Mouse (Mus musculus): Measurements from ENCODE around the gene Peg12. TPM values are rescaled to one million over a fixed set of nuclear protein-coding genes. Genes with fewer than 3 reads are reported as not detected.
A peak's percentile ranks its signal among the peaks of the same experiment; 100 is the strongest.

Peg12 gene
- total and polyA plus RNA-seq, 2 experiments, result 0.11 to 0.28 TPM

DNA sequence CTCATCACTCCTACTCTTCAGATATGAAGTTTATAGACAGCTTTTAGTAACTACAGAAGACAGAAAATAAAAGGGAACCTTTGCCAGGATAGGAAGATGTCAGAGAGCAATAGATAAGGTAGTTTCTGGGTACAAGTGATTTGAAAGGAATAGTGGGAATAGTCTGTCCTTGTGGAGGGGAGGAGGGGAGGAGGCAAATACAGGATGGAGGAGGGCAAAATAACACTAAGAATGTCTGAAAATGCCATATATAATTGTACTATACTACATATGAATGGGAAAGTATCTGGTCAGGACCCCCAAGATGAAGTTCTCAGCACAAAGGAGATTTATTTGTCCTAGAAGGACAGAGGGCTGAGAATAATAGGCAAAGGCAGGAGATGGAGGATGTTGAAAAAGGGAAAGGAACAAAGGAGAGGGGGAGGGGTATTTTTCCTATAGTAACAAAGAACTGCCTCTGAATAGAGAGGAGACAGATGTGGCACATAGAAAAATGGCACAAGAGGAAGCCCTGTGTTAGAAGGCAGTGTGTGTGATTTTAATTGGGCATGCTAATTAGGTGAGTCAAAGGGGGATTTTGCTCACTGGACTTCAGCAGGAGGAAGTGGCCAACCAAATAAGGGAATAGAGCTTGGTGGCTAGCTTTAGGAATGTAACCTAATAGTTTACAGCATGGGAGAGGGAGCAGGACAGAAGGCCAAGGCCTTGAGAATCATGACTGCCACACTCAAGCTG, 18.7 kb downstream of the Peg12 start:
- Histone ChIP-seq H3K4me3 (ENCODE audit: insufficient read depth, low read depth, low read length) (no peak overlapping the region), H3K36me3 (ENCODE audit: control insufficient read depth, insufficient read depth, low read length) (no peaks in the 10 kb centered on the region), H3K27me3 (ENCODE audit: control insufficient read depth, insufficient read depth, low read length) (no peaks in the 10 kb centered on the region), H3K9ac (ENCODE audit: low read depth, low read length) (no peak overlapping the region), H3K79me2 (ENCODE audit: control insufficient read depth, insufficient read depth, low read length) (no peaks in the 10 kb centered on the region), H3K4me1 (ENCODE audit: control insufficient read depth, insufficient read depth, low read length) (no peaks in the 10 kb centered on the region), H3K27ac (replicated peaks; ENCODE audit: insufficient read depth, low read depth, low read length) (no peak overlapping the region)
- no peak for DNase-seq (ENCODE audit: extremely low read depth, low read depth, low spot score)
- TF ChIP-seq POLR2A (IDR thresholded peaks at IDR 0.05; ENCODE audit: extremely low read depth, insufficient read depth, low read length), result no peak
- TF ChIP-seq CTCF (IDR thresholded peaks at IDR 0.05; ENCODE audit: low read depth, low read length), result no peak

DNA sequence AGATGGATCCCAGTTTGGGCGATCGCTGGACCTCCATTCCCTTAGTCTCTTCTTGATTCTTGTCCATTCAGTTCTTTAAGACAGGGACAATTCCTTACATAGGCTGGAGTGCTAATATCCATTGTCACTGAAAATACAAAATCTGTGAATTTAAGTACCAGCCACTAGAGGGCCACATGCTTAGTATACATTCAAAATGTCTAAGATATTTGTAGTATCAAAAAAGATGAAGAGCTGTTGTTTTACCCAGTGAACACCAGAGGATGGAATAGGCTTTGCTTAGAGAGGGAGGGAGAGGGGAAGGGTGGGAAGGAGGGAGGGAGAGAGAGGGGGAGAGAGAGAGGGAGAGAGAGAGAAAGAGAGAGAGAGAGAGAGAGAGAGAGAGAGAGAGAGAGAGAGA, 27.9 kb downstream of the Peg12 start:
- H3K36me3 ChIP-seq (ENCODE audit: control insufficient read depth, insufficient read depth, low read length), result no peaks in the 10 kb centered on the region
- no peak overlapping the region for H3K9ac ChIP-seq (ENCODE audit: low read depth, low read length)
- no peaks in the 10 kb centered on the region for H3K27me3 ChIP-seq (ENCODE audit: control insufficient read depth, insufficient read depth, low read length)
- H3K79me2 ChIP-seq (ENCODE audit: control insufficient read depth, insufficient read depth, low read length), result no peaks in the 10 kb centered on the region
- no peak overlapping the region for H3K27ac ChIP-seq (replicated peaks; ENCODE audit: insufficient read depth, low read depth, low read length)
- no peak for DNase-seq (ENCODE audit: extremely low read depth, low read depth, low spot score)
- no peaks in the 10 kb centered on the region for H3K4me1 ChIP-seq (ENCODE audit: control insufficient read depth, insufficient read depth, low read length)
- no peak overlapping the region for H3K4me3 ChIP-seq (ENCODE audit: insufficient read depth, low read depth, low read length)
- 42% methylated on average over 2 of the region's 2 CpGs for WGBS
- TF ChIP-seq POLR2A (IDR thresholded peaks at IDR 0.05; ENCODE audit: extremely low read depth, insufficient read depth, low read length), result no peak
- TF ChIP-seq CTCF (IDR thresholded peaks at IDR 0.05; ENCODE audit: low read depth, low read length), result peak; percentile 20; the same call in 1 of the 2 replicates

DNA sequence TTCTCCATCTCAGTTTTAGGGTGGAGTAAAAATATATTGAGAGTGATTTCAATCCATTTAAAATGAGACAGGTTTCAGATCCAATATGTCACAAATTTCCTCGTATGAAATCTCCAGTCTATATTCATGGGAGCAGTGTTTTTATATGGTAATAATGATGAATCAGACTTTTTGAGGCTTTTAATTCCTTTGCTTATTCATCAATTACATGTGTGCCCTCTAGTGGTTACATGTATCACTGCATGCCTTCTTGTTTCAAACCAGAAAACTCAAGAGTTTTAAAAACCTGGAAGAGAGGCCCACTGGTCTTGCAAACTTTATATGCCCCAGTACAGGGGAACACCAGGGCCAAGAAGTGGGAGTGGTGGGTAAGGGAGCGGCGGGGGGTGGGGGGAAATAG, 31.1 kb downstream of the Peg12 start:
- Histone ChIP-seq H3K36me3 (ENCODE audit: control insufficient read depth, insufficient read depth, low read length) (no peaks in the 10 kb centered on the region), H3K4me1 (ENCODE audit: control insufficient read depth, insufficient read depth, low read length) (no peaks in the 10 kb centered on the region), H3K27ac (replicated peaks; ENCODE audit: insufficient read depth, low read depth, low read length) (no peak overlapping the region), H3K4me3 (ENCODE audit: insufficient read depth, low read depth, low read length) (no peak overlapping the region), H3K79me2 (ENCODE audit: control insufficient read depth, insufficient read depth, low read length) (no peaks in the 10 kb centered on the region), H3K9ac (ENCODE audit: low read depth, low read length) (no peak overlapping the region), H3K27me3 (ENCODE audit: control insufficient read depth, insufficient read depth, low read length) (no peaks in the 10 kb centered on the region)
- TF ChIP-seq POLR2A (IDR thresholded peaks at IDR 0.05; ENCODE audit: extremely low read depth, insufficient read depth, low read length) (no peak), CTCF (IDR thresholded peaks at IDR 0.05; ENCODE audit: low read depth, low read length) (no peak)
- peak; percentile 29 for DNase-seq (ENCODE audit: extremely low read depth, low read depth, low spot score)
- WGBS, result 24% methylated on average over 3 of the region's 3 CpGs

DNA sequence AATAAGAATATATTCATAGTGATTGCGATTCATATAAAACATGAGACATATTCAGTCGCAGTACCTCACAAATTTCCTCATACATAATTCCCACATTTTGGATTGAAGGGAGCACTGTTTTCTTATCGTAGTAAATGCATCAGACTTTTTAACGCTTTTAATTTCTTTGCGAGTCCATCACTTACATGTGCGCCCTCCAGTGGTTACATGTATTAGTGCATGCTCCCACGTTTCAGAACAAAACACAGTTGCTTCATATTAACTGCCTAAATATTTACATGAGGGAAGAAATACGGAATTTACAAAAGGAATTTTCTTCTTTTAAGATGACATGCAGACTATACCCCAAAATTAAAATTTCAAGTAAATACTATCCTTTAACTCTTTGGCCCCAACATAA, 36.0 kb downstream of the Peg12 start:
- no peak overlapping the region for H3K27ac ChIP-seq (replicated peaks; ENCODE audit: insufficient read depth, low read depth, low read length)
- 23% methylated on average over 8 of the region's 8 CpGs for WGBS
- no peaks in the 10 kb centered on the region for H3K79me2 ChIP-seq (ENCODE audit: control insufficient read depth, insufficient read depth, low read length)
- DNase-seq (ENCODE audit: extremely low read depth, low read depth, low spot score), result peak; percentile 27
- no peak overlapping the region for H3K4me3 ChIP-seq (ENCODE audit: insufficient read depth, low read depth, low read length)
- H3K27me3 ChIP-seq (ENCODE audit: control insufficient read depth, insufficient read depth, low read length), result no peaks in the 10 kb centered on the region
- TF ChIP-seq POLR2A (IDR thresholded peaks at IDR 0.05; ENCODE audit: extremely low read depth, insufficient read depth, low read length) (no peak), CTCF (IDR thresholded peaks at IDR 0.05; ENCODE audit: low read depth, low read length) (peak; percentile 15; the same call in 1 of the 2 replicates)
- H3K36me3 ChIP-seq (ENCODE audit: control insufficient read depth, insufficient read depth, low read length), result no peaks in the 10 kb centered on the region
- H3K4me1 ChIP-seq (ENCODE audit: control insufficient read depth, insufficient read depth, low read length), result no peaks in the 10 kb centered on the region
- H3K9ac ChIP-seq (ENCODE audit: low read depth, low read length), result no peak overlapping the region

DNA sequence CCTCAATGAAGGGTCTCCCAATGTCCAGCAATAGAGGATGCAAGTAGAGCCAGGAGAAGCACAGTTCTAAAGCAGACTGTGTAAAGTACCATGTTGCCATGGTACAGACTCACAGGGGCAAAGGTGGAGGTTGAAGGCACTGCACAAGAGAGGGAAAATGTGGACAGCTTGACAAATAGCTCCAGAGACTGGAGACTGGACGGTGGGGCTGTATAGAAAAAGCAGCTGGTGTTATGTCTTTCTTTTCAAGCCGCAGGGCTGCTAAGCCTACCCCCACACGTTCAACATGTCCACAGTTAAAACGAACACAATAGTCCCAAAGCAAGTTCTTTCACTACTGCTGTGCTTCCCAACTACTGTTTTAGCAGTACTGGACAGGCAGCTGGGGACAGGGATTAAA, 41.1 kb downstream of the Peg12 start:
- no peaks in the 10 kb centered on the region for H3K4me1 ChIP-seq (ENCODE audit: control insufficient read depth, insufficient read depth, low read length)
- WGBS, result 64% methylated on average over 4 of the region's 4 CpGs
- no peak overlapping the region for H3K4me3 ChIP-seq (ENCODE audit: insufficient read depth, low read depth, low read length)
- no peak overlapping the region for H3K9ac ChIP-seq (ENCODE audit: low read depth, low read length)
- peaks cover 3% of the 10 kb centered on the region; the same call in 1 of the 2 replicates for H3K27me3 ChIP-seq (ENCODE audit: control insufficient read depth, insufficient read depth, low read length)
- TF ChIP-seq POLR2A (IDR thresholded peaks at IDR 0.05; ENCODE audit: extremely low read depth, insufficient read depth, low read length) (no peak), CTCF (IDR thresholded peaks at IDR 0.05; ENCODE audit: low read depth, low read length) (no peak)
- H3K79me2 ChIP-seq (ENCODE audit: control insufficient read depth, insufficient read depth, low read length), result no peaks in the 10 kb centered on the region
- no peak overlapping the region for H3K27ac ChIP-seq (replicated peaks; ENCODE audit: insufficient read depth, low read depth, low read length)
- H3K36me3 ChIP-seq (ENCODE audit: control insufficient read depth, insufficient read depth, low read length), result no peaks in the 10 kb centered on the region
- DNase-seq (ENCODE audit: extremely low read depth, low read depth, low spot score), result no peak

DNA sequence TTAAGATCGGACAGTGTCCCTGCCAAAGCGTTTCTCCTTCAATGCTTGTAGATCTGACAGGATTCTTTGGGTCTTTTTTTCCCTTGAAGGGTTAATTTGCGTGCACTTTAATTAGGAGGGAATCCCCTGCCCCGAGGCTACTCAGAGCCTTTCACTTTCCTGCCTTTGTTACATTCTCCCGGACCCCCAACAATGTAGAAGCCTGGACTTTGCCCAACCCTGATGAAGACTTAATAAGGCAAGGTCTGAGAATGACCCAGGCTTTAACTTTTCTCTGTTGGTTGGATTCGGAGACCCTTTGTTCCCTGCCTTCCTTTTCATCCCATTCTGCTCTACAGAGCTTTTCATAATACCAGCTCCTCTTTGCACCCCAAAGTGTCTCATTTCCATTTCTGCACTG, 43.7 kb downstream of the Peg12 start:
- Histone ChIP-seq H3K9ac (ENCODE audit: low read depth, low read length) (no peak overlapping the region), H3K27me3 (ENCODE audit: control insufficient read depth, insufficient read depth, low read length) (peaks cover 3% of the 10 kb centered on the region; the same call in 1 of the 2 replicates), H3K36me3 (ENCODE audit: control insufficient read depth, insufficient read depth, low read length) (no peaks in the 10 kb centered on the region), H3K4me1 (ENCODE audit: control insufficient read depth, insufficient read depth, low read length) (no peaks in the 10 kb centered on the region), H3K4me3 (ENCODE audit: insufficient read depth, low read depth, low read length) (no peak overlapping the region), H3K27ac (replicated peaks; ENCODE audit: insufficient read depth, low read depth, low read length) (no peak overlapping the region), H3K79me2 (ENCODE audit: control insufficient read depth, insufficient read depth, low read length) (no peaks in the 10 kb centered on the region)
- TF ChIP-seq POLR2A (IDR thresholded peaks at IDR 0.05; ENCODE audit: extremely low read depth, insufficient read depth, low read length), result no peak
- TF ChIP-seq CTCF (IDR thresholded peaks at IDR 0.05; ENCODE audit: low read depth, low read length), result no peak
- DNase-seq (ENCODE audit: extremely low read depth, low read depth, low spot score), result no peak
- WGBS, result 86% methylated on average over 6 of the region's 6 CpGs

All from liver, adult 2 months (tissue).